Mouse (Mus musculus) right cerebral cortex, postnatal 25 days (tissue): Measurements from ENCODE around the gene H2-T22.
"Not testable (repeated sequence)": the region's sequence is repeated elsewhere in the genome, so short reads cannot be mapped to it uniquely, and the experiment has no call there.

ENCODE experiments used
- DNase-seq: peaks from one replicate; pipeline ENCODE4 v3.0.0; 2022

The H2-T22 gene

DNA sequence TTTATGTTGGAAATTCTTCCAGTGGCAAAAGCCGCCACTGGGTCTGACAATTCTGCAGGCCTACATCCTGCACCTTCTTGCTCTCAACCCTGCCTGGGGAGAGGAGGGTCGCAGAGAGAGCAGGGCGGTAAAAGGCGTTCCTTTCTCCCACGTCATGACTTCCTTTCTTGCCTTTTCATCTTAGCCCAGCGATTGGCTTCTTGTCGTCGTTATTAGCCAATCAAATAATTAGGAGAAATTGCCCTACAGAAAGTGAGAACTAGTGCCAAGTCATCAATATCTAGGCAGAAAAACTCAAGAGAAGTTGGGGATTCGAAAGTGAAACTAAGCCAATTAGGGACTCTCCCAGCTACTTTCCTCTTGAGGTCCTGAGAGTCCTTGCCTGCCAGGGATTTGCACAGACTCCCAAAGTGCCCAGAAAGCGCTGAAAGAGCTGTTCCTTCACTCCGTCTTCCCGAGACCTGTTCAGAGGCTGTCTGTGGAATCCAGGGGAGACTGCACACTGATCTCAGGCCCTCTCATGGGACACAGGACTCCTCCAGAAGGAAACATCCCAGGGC, at the start of gene H2-T22, which contains the start of gene Gm6034:
H2-T22 (minus strand) TSS at position 138 of the 560 bp plus-strand sequence.
Gm6034 (plus strand) TSS at position 352 of the 560 bp plus-strand sequence.
- DNase-seq: peak; percentile 49

DNA sequence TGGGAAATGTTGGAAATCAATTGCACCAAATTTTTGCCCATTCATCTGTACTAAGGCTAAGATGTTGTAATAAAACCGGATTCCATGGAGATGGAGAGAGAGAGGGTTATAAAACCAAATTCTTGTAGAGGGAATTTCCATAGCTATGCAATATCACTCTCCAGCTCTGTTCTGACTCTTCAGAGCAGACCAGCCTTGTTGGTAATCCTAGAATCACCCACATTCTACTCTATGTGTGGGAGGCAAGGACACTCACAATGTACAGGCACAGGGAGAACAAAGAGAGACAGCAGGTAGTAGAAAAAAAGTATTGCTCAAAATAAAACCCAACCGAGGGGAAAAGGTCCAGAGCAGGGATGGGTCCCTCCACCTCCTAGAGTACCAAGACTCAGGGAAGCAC, 49.4 kb upstream of the H2-T22 start:
- DNase-seq: not testable (repeated sequence)

DNA sequence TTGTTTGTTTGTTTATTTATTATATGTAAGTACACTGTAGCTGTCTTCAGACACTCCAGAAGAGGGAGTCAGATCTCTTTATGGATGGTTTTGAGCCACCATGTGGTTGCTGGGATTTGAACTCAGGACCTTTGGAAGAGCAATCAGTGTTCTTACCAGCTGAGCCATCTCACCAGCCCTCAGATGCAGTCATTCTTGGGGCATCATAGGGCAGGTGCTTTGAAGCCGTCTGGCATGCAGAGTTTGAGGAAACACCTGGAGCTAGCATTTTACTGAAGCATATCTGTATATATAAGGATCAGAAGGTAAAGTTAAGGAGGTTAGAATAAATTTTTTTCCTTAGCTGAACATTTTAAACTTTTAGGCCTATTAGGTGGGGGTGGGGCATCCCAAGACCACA, 43.4 kb upstream of the H2-T22 start:
- not testable (repeated sequence) for DNase-seq

DNA sequence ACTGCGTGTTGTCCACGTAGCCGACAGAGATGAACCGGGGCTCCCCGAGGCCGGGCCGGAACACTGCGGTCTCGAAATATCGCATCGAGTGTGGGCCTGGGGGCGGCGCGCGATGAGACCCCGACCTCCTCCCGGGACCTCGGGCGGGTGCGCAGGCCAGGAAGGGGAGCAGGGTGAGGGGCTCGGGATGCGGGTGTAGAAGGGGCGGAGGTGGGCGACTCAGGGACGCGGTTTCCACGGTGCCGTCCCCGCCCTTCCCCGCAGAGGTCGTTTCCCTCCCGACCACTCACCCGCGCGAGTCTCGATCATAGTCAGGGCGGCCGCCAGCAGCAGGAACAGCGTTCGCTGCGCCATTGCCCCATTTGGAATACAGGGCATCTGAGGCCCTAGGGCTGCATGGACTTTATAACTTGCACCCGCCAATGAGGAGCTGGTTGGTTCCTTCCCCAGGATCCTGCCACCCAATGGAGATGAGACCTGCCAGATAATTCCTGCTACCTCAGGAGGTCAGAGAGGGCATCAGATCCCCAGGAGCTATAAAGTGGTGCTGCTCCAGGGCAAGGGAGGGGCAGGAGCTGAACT, 41.4 kb upstream of the H2-T22 start:
- DNase-seq: no peak

DNA sequence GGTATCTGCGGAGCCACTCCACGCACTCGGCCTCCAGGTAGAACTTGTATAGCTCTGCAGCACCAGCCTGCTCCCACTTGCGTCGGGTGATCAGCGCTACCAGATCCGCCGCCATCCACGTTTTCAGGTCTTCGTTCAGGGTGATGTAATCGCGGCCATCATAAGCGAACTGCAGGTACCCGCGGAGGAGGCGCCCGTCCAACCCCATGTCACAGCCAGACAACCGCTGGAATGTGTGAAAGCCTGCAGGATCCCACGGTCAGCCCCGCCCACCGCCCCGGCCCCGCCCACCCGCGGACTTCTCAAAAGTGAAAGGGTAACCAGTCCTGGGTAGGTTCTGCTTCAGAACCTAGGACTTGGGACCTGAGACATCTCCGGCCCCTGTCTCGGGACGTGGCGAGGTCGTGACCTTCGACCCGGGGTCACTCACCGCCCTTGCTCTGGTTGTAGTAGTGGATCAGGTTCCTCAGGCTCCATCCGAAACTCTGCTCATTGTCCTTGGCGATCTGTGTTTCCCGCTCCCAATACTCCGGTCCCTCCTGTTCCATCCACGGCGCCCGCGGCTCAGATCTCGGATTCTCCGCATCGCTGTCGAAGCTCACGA, 40.8 kb upstream of the H2-T22 start:
- no peak for DNase-seq

DNA sequence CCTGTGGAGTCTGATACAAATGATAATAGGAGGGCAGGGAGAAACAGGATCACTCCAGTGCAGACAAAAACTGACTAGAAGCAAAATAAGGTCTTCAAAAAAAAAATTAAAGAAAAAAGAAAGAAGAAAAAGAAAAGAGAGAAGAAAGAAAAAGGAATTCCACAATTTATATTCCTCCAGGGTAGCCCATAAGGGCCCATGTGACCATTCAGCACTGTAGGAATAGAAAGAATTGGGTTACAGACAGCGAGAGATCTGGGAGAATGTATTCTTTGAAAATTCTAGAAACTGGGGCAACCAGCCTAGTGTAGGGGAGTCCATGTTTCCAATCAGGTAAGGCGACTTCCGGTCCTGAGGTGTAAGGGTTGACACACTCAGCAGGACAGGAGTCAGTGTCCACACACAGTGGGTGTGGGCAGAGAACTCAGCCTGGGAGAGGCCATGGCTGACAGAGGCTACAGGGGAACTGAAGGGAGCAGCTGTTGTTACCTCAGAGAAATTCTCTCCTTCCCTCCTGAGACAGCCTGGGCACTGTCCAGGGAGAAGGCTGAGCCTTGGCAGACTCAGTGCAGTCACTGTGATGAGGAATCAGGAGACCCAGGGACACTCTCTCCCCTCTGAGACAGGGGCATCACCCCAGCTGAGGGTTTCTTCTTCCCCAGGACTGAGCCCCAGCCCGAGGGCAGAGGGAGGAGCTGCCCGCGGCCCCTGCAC, 40.1 kb upstream of the H2-T22 start:
- DNase-seq: not testable (repeated sequence)

DNA sequence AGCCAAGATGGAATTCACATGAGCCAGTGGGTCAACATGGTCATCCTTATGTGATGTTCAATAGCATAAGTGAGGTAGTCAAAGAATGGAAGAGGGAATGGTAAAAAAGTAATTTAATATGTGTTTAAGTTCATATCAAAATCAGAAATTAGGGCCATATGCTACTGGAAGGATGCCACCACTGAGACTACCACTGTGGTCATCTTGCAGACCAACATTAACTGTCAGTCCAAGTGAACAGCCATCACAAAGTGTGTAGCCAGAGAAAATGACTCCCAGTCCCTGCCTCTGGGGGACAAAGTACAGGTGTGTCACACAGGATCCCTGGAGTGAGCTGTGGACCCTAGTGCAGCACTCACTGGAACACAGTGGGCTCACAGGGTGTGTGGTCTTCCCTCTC, 39.4 kb upstream of the H2-T22 start:
- DNase-seq: not testable (repeated sequence)

DNA sequence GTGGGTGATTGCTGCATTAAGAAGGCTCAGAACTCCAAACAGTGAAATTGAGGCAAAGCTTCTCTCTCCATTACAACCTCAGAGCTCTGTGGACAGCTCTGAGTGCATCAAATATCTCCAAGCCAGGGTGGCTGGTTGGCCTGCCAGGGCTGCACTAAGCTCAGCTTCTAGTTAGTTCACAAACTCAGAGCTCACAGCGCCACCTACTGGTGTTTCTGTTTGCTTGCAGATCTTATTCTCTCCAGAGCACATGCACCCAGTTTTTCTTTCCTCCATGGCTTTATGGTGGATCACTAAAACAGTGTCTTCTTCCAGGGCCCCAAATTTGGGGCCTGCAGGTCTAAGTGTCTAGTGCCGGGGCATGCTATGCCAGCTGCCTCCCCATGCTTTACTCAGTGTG, 18.3 kb upstream of the H2-T22 start:
- peak; percentile 78 for DNase-seq

DNA sequence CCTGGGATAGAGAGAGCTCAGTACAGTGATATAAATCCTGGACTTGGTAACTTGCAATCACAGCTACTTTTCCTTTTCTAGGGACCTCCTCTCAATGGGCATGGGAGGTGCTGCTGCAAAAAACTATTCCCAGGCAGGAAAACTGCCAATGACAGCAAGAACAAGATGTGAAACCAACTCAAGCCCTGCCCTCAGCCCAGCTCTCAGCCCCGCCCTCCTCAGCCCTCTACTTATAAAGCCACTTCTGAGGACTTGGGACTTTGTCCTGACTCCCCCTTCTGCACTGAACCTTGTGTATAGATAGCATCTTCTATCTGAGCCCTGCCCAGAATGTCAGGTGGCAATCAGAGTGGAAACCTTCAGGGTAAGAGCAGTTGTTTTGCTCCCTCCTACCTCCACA, 15.8 kb upstream of the H2-T22 start, which contains the start of gene Gm11127:
Gm11127 (minus strand) TSS at position 10 of the 400 bp plus-strand sequence.
- DNase-seq: not testable (repeated sequence)

DNA sequence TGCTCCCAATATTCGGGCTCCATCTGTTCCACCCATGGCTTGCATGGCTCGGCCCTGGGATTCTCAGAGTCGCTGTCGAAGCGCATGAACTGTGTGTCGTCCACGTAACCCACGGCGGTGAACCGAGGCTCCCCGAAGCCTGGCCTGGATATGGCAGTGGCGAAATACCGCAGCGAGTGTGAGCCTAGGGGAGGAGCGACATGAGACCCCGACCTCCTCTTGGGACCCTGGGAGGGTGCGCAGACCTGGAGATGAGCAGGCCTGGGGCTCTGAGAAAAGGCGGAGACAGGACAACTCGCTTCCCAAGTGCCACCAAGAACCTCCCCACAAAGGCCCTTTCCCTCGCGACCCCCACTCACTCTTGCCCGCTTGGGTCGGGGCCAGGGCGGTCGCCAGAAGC, 15.4 kb upstream of the H2-T22 start:
- DNase-seq: not testable (repeated sequence)

DNA sequence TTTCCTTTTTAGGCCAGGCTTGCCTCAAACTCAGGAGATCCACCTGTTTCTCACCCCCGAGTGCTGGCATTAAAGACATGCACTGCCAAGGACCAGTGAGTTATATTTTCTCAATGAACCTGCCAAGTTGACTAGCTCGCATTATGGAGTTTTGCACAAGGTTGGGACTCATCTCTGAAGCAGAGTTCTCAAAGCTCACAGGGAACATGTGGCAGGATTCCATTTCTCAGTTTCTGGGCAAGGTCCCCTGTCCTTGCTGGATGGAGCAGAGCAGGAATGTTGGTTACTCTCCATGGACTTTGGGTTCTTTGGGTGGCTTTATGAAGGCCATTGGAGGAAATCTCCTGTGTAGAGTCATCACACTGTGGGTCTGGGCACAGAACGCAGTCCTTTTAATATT, 739 bp upstream of the H2-T22 start:
- DNase-seq: no peak

DNA sequence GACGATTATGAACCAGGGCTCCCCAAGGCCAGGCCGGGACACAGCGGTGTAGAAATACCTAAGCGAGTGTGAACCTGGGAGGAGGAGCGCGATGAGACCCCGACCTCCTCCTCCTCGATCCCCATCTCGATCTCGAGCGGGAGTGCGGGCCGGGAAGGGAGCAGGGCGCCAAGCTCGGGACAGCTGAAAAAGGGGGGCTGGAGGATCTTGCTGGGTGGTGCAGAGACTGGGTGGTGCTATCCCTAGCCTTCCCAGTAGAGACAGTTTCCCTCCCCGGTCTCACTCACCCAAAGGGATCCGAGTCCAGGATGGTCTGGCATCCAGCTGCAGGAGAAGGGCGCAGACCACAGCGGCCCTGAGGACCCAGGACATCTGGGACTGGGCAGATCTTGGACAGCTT, 492 bp downstream of the H2-T22 start:
- not testable (repeated sequence) for DNase-seq

DNA sequence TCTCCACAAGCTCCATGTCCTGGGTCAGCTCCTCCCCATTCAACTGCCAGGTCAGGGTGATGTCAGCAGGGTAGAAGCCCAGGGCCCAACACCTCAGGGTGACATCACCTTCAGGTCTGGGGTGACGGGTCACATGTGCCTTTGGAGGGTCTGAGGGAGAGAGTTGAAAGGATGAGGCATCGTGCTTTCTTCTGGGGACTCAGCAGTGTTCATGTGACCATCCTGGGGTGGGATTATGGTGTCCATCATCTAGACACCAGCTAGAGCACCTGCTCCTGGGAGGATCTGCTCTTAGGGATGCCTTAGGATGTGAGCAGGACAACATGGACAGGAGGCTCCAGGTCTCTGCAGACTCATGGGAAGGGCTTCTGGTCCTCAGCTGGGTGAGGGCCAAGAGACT, 1.9 kb downstream of the H2-T22 start:
- DNase-seq: not testable (repeated sequence)

DNA sequence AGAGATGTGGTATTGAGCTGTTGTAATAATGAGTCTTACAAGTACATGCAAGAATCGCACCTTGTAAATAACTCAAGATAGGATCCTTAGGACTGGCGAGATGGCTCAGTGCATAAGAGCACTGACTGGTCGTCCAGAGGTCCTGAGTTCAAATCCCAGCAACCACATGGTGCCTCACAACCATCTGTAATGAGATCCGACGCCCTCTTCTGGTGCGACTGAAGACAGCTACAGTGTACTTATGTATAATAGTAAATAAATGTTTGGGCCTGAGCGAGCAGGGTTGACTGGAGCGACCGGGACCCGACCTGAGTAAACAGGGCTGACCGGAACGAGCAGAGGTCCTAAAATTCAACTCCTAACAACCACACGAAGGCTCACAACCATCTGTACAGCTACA, 6.4 kb downstream of the H2-T22 start:
- DNase-seq: not testable (repeated sequence)

DNA sequence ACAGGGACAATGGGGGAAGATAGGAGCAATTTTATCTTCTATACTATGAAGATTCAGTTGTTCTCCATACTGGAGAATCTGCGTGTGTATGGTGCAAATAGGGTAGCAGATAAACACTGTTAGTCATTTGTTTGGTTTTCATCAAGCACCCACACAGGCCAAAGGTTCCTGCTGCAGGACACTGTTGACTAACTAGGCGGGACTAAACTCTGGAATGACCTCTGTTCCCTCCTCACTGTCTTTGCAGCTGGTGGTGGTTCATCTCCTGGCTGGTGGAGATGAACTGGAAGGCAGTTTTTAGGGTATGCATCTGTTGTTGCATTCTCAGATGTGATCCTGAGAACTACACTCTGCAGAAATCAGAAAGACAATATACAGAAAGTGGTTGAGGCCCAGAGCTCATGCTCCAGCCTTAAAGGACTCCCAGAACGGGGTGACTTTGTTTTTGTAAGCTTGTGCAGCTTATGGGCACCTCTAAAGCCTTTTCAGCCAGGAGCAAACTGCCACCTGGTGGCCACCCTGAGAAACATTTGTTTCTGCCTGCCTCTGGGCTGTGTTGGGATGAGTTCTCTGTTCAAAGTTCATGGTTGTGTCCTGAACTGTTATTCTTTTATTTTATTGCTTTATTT, 7.4 kb downstream of the H2-T22 start:
- peak; percentile 65 for DNase-seq

DNA sequence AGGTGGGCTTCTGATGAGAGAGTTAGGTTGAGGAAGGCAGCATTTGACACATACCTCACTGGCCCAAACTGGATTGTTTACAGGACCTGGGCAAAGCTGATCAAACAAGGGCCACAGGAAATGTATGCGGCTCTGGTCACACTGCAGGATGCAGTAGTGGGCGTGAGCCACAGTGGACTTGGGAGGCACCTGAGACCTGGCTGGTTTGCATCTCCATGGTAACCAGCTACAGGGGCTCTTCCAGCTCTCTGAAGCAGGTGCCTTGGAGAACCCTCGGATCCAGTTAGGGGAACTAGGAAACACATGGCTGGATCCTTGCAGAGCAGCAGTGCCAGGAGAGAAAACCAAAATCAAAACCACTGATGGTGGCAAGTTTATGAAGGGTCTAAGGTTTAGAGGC, 8.0 kb downstream of the H2-T22 start:
- not testable (repeated sequence) for DNase-seq

DNA sequence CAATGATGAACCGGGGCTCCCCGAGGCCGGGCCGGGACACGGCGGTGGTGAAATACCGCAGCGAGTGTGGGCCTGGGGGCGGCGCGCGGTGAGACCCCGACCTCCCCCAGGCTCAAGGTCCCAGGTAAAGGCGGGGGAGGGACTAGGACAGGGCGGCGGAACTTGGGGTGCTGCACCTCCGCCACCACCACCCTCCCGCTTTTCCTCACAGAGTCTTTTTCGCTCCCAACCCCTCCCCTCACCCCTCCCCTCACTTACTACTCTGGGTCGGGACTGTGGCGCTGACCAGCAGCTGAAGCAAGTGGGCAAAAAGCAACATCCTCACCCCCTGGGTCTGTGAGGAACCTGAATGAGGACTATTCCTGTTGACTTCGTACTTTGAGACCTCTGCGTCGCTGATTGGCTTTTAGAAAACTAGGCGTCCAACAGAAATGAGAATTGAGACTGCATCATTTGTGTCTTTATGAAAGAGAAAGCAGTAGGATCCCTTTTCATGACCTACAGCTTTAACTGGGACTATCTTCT, 10.1 kb downstream of the H2-T22 start, which contains the start of gene H2-T23:
H2-T23 (minus strand) TSS at position 505 of the 525 bp plus-strand sequence.
- DNase-seq: peak; percentile 29

DNA sequence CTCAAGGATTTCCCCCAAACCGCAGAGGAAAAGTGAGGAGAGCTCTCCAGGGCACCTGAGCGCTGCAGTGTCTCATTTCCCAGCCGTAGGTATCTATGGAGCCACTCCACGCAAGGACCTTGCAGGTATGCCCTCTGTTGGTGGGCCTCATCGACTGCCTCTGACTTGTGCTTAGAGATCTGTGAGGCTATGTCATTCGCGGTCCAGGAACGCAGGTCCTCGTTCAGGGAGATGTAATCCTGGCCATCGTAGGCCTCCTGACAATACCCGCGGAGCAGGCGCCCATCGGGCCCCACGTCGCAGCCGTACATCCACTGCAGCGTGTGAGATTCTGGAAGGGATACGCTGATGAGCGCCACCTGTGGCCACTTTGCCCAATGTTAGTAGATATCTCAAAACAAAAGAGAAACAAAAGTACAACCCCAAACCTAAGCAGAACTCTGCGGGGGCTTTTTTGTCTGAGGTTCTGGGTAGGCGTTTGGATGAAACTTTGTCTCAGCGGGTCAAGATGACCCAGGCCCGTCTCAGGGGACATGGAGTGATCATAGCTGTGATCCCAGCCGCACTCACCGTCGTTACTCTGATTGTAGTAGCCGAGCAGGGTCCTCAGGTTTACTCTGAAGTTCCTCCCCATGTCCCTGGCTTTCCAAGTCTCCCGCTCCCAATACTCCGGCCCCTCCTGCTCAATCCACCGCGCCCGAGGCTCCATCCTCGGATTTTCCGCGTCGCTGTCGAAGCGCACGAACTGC, 10.8 kb downstream of the H2-T22 start:
- DNase-seq: peak; percentile 58

DNA sequence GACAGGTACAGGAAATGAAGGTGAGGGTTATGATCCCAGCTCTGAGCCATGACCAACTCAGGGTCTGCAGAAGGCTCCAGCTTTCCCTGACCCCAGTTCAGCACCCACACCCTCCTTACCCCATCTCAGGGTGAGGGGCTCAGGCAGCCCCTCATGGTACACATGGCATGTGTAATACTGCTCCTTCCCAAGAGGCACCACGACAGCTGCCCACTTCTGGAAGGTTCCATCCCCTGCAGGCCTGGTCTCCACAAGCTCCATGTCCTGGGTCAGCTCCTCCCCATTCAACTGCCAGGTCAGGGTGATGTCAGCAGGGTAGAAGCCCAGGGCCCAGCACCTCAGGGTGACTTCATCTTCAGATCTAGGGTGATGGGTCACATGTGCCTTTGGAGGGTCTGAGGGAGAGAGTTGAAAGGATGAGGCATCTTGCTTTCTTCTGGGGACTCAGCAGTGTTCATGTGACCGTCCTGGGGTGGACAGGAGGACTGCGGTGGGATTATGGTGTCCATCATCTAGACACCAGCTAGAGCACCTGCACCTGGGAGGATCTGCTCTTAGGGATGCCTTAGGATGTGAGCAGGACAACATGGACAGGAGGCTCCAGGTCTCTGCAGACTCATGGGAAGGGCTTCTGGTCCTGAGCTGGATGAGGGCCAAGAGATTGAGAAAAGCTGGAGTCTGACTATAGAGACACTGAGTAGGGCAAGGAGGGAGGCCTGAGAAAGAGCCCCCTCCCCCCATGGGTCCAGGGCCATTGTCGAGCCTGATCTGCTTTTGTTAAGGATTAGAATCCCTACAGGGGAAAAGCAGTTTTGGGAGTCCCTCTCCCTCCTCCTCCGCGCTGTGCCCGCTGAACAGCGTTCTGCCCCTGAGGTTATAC, 11.6 kb downstream of the H2-T22 start:
- not testable (repeated sequence) for DNase-seq

DNA sequence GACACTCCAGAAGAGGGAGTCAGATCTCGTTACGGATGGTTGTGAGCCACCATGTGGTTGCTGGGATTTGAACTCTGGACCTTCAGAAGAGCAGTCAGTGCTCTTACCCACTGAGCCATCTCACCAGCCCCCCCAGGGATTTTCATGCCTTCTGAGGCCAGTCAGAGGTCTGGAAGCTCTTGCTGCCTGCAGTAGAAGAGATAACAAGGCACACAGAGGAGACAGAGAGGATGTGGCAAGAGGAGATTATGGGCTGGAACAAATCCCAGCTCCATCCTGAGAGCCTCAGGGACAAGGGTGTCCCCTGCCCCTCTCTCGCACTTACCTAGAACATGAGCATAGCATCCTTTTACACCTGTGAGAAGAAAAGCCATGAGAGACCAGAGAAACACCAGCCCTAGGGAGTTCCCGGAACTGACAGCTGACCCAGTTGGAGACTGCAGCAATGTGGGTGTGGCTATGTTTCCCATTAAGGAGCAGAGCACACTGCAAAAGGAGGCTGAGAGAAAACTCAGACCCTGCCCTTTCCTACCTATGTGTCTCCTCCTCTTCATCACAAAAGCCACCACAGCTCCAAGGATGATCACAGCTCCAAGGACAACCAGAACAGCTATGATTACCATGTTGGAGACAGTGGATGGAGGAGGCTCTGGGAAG, 12.4 kb downstream of the H2-T22 start:
- DNase-seq: not testable (repeated sequence)
